Mouse (Mus musculus) heart, postnatal 0 days (tissue): Measurements from ENCODE around the gene Zfp426. TPM values are rescaled to one million over a fixed set of nuclear protein-coding genes. Genes with fewer than 3 reads are reported as not detected.

Experiments
- ATAC-seq: fragments of 200-750 bp; cut with Nextera tagmentation; 2 replicates; pipeline ENCODE4 v1.8.0; 2017; ENCODE audit warnings: low read depth, moderate number of reproducible peaks, moderate library complexity; ENCODE audit not compliant: insufficient read depth
- DNase-seq: peaks from one replicate; pipeline ENCODE4 v3.0.0-alpha.2; 2016; ENCODE audit warnings: low spot score
- H3K27ac ChIP-seq: fragments of 300-500 bp; sonication (generic); 2 replicates; pipeline ENCODE4 v1.5.1; 2014; ENCODE audit warnings: low read depth, mild to moderate bottlenecking
- H3K27me3 ChIP-seq: fragments of 300-500 bp; sonication (generic); 2 replicates; pipeline ENCODE4 v1.6.1; 2014; ENCODE audit warnings: low read length, mixed read lengths; ENCODE audit not compliant: control insufficient read depth, insufficient read depth
- H3K36me3 ChIP-seq: fragments of 300-500 bp; sonication (generic); replicated peaks from 2 replicates; pipeline ENCODE4 v1.6.1; 2014; ENCODE audit warnings: low read length, mixed read lengths; ENCODE audit not compliant: control insufficient read depth, insufficient read depth
- H3K4me1 ChIP-seq: fragments of 300-500 bp; sonication (generic); 2 replicates; pipeline ENCODE4 v1.6.1; 2014; ENCODE audit warnings: antibody characterized with exemption; ENCODE audit not compliant: control insufficient read depth, insufficient read depth
- H3K4me2 ChIP-seq: fragments of 300-500 bp; sonication (generic); 2 replicates; pipeline ENCODE4 v1.6.1; 2014; ENCODE audit warnings: low read depth, mild to moderate bottlenecking, low read length, moderate library complexity
- H3K4me3 ChIP-seq: fragments of 300-500 bp; sonication (generic); 2 replicates; pipeline ENCODE4 v1.5.1; 2014; ENCODE audit warnings: low read depth, low read length
- H3K9ac ChIP-seq: fragments of 300-500 bp; sonication (generic); replicated peaks from 2 replicates; pipeline ENCODE4 v1.6.1; 2014; ENCODE audit warnings: low read depth, low read length, mixed read lengths
- H3K9me3 ChIP-seq: fragments of 300-500 bp; sonication (generic); replicated peaks from 2 replicates; pipeline ENCODE4 v1.6.1; 2016; ENCODE audit warnings: low read length; ENCODE audit not compliant: control insufficient read depth
- CTCF ChIP-seq: IDR thresholded peaks from 2 replicates; pipeline ENCODE4 v1.5.1; 2016; ENCODE audit warnings: antibody characterized with exemption, control low read depth, low read depth
- EP300 ChIP-seq: IDR thresholded peaks from 2 replicates; pipeline ENCODE4 v1.6.1; 2016; ENCODE audit warnings: antibody characterized with exemption, low read depth
- WGBS: fragments of 180-500 bp; shearing (Covaris S2); extraction: QIAGEN DNeasy Blood & Tissue Kit; methylation state at CpG from one replicate; pipeline ENCODE4 v1.1.7; 2014; 5-methylcytosine and 5-hydroxymethylcytosine counted together
- polyA plus RNA-seq: library from polyadenylated mRNA; unstranded; fragments of >200 nt; fragmentation: Nextera tagmentation; extraction: Ambion mirVana; gene quantifications from 2 replicates; pipeline ENCODE4 v1.2.1, GENCODE M21; 2015
- total RNA-seq: library from RNA; depleted of rRNA; stranded (reverse); fragments of >200 nt; gene quantifications from 2 replicates; pipeline ENCODE4 v1.2.3, GENCODE M21; 2014; ENCODE audit warnings: low replicate concordance

Gene Zfp426
- total and polyA plus RNA-seq, 2 experiments from 2014 or later = 7.9 to 13.7 TPM

DNA sequence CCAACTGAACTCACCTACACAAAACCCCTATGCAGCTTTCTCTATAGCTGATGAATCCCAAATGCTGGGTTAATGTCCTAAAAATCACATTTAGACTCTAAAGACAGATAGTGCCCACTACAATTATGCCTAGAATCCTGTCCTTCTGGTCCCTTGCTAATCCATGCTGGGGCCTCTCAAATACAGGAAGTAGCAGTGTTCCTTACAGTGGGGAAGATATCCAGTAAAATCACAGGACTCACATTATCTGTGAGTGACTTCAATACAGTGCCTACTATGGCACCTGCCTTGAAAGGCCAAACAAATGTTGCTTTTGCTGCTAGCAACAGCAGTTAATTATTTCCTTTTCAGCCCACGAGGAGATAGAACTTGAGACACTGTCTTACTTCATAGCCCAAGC is 17.8 kb upstream of the Zfp426 start:
- Histone ChIP-seq H3K4me3 (no peak overlapping the region), H3K9me3 (no peaks in the 10 kb centered on the region), H3K4me2 (no peak overlapping the region), H3K36me3 (peaks cover 38% of the 10 kb centered on the region), H3K9ac (no peak overlapping the region), H3K4me1 (peaks cover 4% of the 10 kb centered on the region; the same call in 1 of the 2 replicates), H3K27me3 (no peaks in the 10 kb centered on the region), H3K27ac (no peak overlapping the region)
- TF ChIP-seq EP300 (no peak), CTCF (no peak)
- DNase-seq = no peak
- WGBS = 56% methylated on average over 1 of the region's 1 CpGs
- no peak for ATAC-seq

DNA sequence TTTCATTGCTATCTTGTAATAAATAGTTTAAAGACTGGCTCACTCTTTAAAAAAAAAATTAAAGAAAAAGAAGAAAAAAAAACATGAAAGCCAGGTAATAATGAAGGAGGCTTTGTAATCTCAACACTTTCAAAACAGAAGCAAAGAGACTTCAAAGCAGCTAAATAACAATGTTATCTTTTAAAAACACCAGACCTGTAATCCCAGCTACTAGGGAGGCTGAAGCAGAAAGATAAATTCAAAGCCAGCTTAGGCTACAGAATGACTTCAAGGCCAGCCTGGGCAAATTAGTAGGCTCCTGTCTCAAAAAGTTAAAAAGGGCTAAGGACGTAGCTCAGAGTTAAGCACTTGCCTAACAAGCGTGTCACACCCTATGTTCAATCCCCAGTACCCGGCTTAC is 17.1 kb upstream of the Zfp426 start:
- Histone ChIP-seq H3K27me3 (no peaks in the 10 kb centered on the region), H3K9ac (no peak overlapping the region), H3K4me1 (peaks cover 4% of the 10 kb centered on the region; the same call in 1 of the 2 replicates), H3K4me3 (no peak overlapping the region), H3K27ac (no peak overlapping the region), H3K9me3 (no peaks in the 10 kb centered on the region), H3K4me2 (no peak overlapping the region), H3K36me3 (peaks cover 41% of the 10 kb centered on the region)
- ATAC-seq (no peak), DNase-seq (no peak)
- no peak for TF ChIP-seq CTCF
- WGBS = 84% methylated on average over 3 of the region's 3 CpGs

DNA sequence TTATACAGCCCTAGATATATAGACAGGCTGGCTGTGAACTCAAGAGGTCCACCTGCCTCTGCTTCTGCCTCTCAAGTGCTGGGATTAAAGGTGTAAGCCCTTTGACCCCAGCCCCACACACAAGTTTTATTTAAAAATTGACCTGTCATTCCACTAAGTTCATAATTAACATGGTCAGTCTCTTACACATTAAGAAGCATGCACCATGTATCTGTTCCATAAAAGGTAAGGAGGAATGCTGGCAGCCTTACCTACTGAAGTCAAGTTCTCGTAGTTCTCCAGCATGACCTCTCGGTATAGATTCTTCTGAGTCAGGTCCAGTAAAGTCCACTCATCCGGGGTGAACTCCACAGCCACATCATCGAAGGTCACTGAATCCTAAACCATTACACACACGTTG is 12.3 kb upstream of the Zfp426 start:
- Histone ChIP-seq H3K27ac (no peak overlapping the region), H3K4me1 (no peaks in the 10 kb centered on the region), H3K27me3 (no peaks in the 10 kb centered on the region), H3K9ac (no peak overlapping the region), H3K4me3 (no peak overlapping the region), H3K36me3 (peaks cover 66% of the 10 kb centered on the region), H3K9me3 (peaks cover under 1% of the 10 kb centered on the region; the same call in 1 of the 2 replicates), H3K4me2 (no peak overlapping the region)
- DNase-seq (no peak), ATAC-seq (no peak)
- TF ChIP-seq EP300 (no peak), CTCF (no peak)
- 86% methylated on average over 5 of the region's 5 CpGs for WGBS

DNA sequence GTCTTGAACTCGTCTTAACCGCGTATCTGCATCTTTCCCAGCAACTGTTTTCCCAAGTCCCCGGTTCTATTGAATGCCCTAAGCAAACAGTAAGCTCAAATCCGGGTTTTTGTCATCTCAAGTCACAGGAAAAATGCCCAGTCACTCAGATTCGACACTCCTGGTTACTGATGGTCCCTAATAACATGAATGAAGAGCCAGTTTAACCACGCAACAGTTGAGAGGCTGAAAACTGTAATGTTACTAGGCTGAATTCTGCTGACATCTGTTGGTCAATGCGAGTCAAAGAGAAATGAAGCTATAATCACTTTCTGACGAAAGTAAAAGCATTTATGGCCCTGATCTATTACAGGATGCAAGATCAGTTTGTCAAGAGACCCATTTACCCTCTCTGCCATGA is 735 bp upstream of the Zfp426 start:
- H3K27me3 ChIP-seq = no peaks in the 10 kb centered on the region
- TF ChIP-seq CTCF (no peak), EP300 (no peak)
- peak overlapping the region; percentile 87 for H3K4me2 ChIP-seq
- ATAC-seq (no peak), DNase-seq (no peak)
- H3K4me3 ChIP-seq = peak overlapping the region; percentile 71
- 6% methylated on average over 9 of the region's 9 CpGs for WGBS
- H3K4me1 ChIP-seq = peaks cover 4% of the 10 kb centered on the region
- peak overlapping the region; percentile 91 for H3K27ac ChIP-seq
- H3K9me3 ChIP-seq = no peaks in the 10 kb centered on the region
- H3K36me3 ChIP-seq = peaks cover 16% of the 10 kb centered on the region
- H3K9ac ChIP-seq = peak overlapping the region; percentile 75

DNA sequence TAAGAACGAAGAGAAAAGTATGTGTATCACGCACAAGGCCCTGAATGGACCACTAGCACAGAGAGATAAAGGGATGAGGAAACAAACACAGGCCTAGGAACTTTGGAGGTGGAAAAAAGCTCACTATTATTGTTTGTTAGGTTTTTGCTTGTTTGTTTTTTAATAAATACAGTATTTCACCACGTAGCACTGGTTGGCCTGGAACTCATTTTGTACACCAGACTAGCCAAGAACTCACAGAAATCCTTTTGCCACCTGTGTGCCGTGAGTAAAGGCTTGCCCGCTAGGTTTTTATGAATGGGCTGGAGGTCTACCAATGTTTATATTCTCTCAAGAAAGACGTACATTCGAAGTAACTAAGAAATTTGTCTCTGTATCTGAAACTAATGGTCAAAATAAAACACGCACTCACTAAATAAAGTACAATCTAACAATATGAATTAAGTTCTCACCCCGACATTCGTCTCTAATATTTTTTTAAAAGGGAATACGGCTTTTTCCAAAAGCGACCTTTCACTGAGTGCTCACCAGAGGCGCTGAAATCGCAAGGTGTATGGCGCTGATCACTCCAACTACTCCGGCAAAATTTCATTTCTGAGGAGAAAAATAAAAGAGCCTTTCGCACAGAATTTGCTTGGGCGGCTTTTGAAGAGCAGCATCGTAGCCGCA is 554 bp downstream of the Zfp426 start:
- peaks cover 4% of the 10 kb centered on the region for H3K4me1 ChIP-seq
- peak overlapping the region; percentile 75 for H3K9ac ChIP-seq
- TF ChIP-seq EP300 (no peak), CTCF (no peak)
- H3K27me3 ChIP-seq = no peaks in the 10 kb centered on the region
- H3K4me2 ChIP-seq = peak overlapping the region; percentile 87
- no peaks in the 10 kb centered on the region for H3K9me3 ChIP-seq
- H3K36me3 ChIP-seq = peaks cover 3% of the 10 kb centered on the region
- H3K4me3 ChIP-seq = peak overlapping the region; percentile 71
- DNase-seq (no peak), ATAC-seq (no peak)
- peak overlapping the region; percentile 91 for H3K27ac ChIP-seq
- 6% methylated on average over 20 of the region's 20 CpGs for WGBS

DNA sequence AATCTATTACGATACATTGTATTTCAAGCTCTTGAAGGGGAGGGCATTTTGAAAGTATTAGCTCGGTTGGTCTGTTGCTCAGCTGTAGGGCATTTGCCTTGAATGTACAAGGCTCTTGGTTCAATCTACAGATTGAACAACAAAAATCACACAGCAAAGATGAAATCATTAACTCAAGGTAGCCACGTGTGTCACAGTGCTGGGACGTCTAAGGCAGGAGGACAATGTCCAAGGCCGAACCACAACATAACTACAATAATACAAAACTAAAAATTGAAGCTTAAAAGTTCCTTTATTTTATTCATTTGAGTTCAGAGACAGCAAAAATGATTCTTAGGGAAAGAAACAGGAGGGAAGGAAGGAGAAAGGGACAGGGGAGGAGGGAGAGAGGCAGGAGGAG is 3.0 kb downstream of the Zfp426 start:
- H3K4me2 ChIP-seq = no peak overlapping the region
- DNase-seq = no peak
- TF ChIP-seq CTCF (no peak), EP300 (no peak)
- H3K4me3 ChIP-seq = no peak overlapping the region
- ATAC-seq = no peak
- no peak overlapping the region for H3K27ac ChIP-seq
- peaks cover 19% of the 10 kb centered on the region for H3K36me3 ChIP-seq
- no peaks in the 10 kb centered on the region for H3K9me3 ChIP-seq
- no peak overlapping the region for H3K9ac ChIP-seq
- H3K27me3 ChIP-seq = no peaks in the 10 kb centered on the region
- peaks cover 4% of the 10 kb centered on the region for H3K4me1 ChIP-seq
- WGBS = 87% methylated on average over 5 of the region's 5 CpGs
